Comparison of ENCODE assay signal across 10 mouse cellular contexts in the genomic region with DNA sequence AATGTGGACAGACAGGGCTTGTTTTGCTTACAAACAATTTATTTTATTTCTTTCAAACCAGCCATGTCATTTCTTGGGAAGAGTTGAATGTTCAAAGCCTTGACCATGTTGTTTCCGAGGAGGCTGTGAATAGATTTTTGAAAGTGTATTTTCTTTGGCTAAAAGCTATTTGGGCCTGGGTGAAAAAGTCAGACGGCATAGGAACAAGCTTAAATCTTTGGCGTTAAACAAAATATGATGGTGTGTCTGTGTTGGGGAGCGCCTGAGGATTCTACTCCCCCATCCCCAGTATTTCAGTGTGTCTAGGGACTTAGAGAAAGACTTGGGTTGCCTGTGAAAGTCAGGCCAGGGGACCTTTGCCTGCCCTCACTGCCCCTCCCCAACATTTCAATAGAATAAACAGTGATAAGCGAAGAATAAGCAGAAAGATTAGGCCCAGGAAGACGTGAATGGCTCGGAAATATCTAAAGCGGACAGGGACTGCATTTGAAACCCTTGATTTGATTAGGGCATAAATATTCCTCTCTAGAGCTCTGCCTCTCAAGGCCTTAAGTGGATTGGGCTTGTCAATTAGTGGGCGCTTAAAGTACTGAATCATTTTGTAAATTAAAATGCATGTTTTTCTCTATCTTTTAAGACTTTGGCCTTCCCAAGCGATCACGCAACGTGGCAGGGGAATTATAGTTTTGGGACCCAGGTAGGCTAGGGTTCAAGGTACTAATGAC. TPM values are rescaled to one million over a fixed set of nuclear protein-coding genes. Genes with fewer than 3 reads are reported as not detected.
DNase-seq lines count a peak whose midpoint lies in the region; ATAC-seq and TF ChIP-seq lines count a peak whose summit lies in the region.
"Had no signal": no experiment of that assay in that cellular context is flagged by ENCODE, and none has a peak within 500 bp of the region (broad histone marks: within the 10 kb centered on the region; RNA-seq: fewer than 3 reads in every experiment).

No protein-coding gene starts in this region.

- H3K4me3 ChIP-seq in hindbrain, embryonic 10.5 days: peak overlapping the region; percentile 52
- H3K4me3 ChIP-seq in hindbrain, embryonic 16.5 days (ENCODE audit: low read length): no peak overlapping the region
- H3K4me3 ChIP-seq in E14TG2a.4 (replicated peaks; ENCODE audit: low read length): peak overlapping the region; percentile 45
- H3K4me3 ChIP-seq in liver, embryonic 11.5 days (ENCODE audit: low read depth, low read length): peak overlapping the region; percentile 55

- no peaks in the 10 kb centered on the region; the same call in 1 of the 2 replicates for H3K36me3 ChIP-seq in hindbrain, embryonic 10.5 days
- no peaks in the 10 kb centered on the region for H3K36me3 ChIP-seq in hindbrain, embryonic 16.5 days (ENCODE audit: control insufficient read depth, insufficient read depth, low read length)
- peaks cover 52% of the 10 kb centered on the region for H3K36me3 ChIP-seq in E14TG2a.4 (ENCODE audit: insufficient read depth, low read length)
- no peaks in the 10 kb centered on the region for H3K36me3 ChIP-seq in liver, embryonic 11.5 days (ENCODE audit: control insufficient read depth, insufficient read depth, low read length)
- H3K36me3 ChIP-seq: G1E had no signal

- H3K9ac ChIP-seq in hindbrain, embryonic 16.5 days (ENCODE audit: low read depth, low read length): no peak overlapping the region
- H3K9ac ChIP-seq in liver, embryonic 11.5 days (ENCODE audit: low read depth, low read length): peak overlapping the region; percentile 48

- 3% methylated on average over 12 of the region's 12 CpGs for whole genome bisulfite sequencing in hindbrain, embryonic 10.5 days
- 9% methylated on average over 12 of the region's 12 CpGs for WGBS in hindbrain, embryonic 16.5 days
- WGBS in liver, embryonic 11.5 days: 26% methylated on average over 12 of the region's 12 CpGs

- no peak for TF ChIP-seq CTCF in E14TG2a.4 (conservative IDR thresholded peaks at IDR 0.05; ENCODE audit: low read length)

- peaks cover 100% of the 10 kb centered on the region for H3K27me3 ChIP-seq in hindbrain, embryonic 10.5 days (ENCODE audit: insufficient read depth, poor library complexity, severe bottlenecking)
- peaks cover 63% of the 10 kb centered on the region for H3K27me3 ChIP-seq in hindbrain, embryonic 16.5 days (replicated peaks; ENCODE audit: control insufficient read depth, insufficient read depth, low read length)
- H3K27me3 ChIP-seq in E14TG2a.4 (ENCODE audit: insufficient read depth, low read length): peaks cover 72% of the 10 kb centered on the region
- H3K27me3 ChIP-seq in liver, embryonic 11.5 days (replicated peaks; ENCODE audit: control insufficient read depth, insufficient read depth, low read length): peaks cover 80% of the 10 kb centered on the region

- H3K27ac ChIP-seq in hindbrain, embryonic 10.5 days: no peak overlapping the region
- H3K27ac ChIP-seq in hindbrain, embryonic 16.5 days (ENCODE audit: low read depth, low read length): no peak overlapping the region
- H3K27ac ChIP-seq in liver, embryonic 11.5 days (ENCODE audit: low read depth, low read length): no peak overlapping the region; the same call in none of the 2 replicates

- peaks cover 14% of the 10 kb centered on the region for H3K4me1 ChIP-seq in hindbrain, embryonic 10.5 days (replicated peaks)
- H3K4me1 ChIP-seq in hindbrain, embryonic 16.5 days (ENCODE audit: control insufficient read depth, insufficient read depth, low read depth, low read length): peaks cover 4% of the 10 kb centered on the region
- peaks cover 74% of the 10 kb centered on the region for H3K4me1 ChIP-seq in E14TG2a.4 (replicated peaks; ENCODE audit: low read depth, low read length)
- no peaks in the 10 kb centered on the region; the same call in none of the 2 replicates for H3K4me1 ChIP-seq in liver, embryonic 11.5 days (replicated peaks; ENCODE audit: control insufficient read depth, insufficient read depth, low read length)

- DNase-seq in hindbrain, embryonic 10.5 days (ENCODE audit: low spot score): no peak
- peak; percentile 24 for DNase-seq in embryo, embryonic 9.5 days (ENCODE audit: extremely low spot score)
- DNase-seq in liver, embryonic 11.5 days (ENCODE audit: low spot score): no peak
- DNase-seq in cerebellum, adult 18-20 months: no peak
- no peak for DNase-seq in right cerebral cortex, postnatal 36 days (ENCODE audit: low spot score in 2 of 2)
- no peak for DNase-seq in left cerebral cortex, adult 11 months (ENCODE audit: low spot score)
- DNase-seq: lung, postnatal 36 days had no signal

- no peak for ATAC-seq in hindbrain, embryonic 16.5 days
- ATAC-seq in liver, embryonic 11.5 days (replicated peaks; ENCODE audit: low FRiP score): no peak

- H3K9me3 ChIP-seq in hindbrain, embryonic 10.5 days: no peaks in the 10 kb centered on the region
- no peaks in the 10 kb centered on the region for H3K9me3 ChIP-seq in hindbrain, embryonic 16.5 days (ENCODE audit: control insufficient read depth, low read length)
- no peaks in the 10 kb centered on the region for H3K9me3 ChIP-seq in E14TG2a.4 (ENCODE audit: low read length)
- no peaks in the 10 kb centered on the region for H3K9me3 ChIP-seq in liver, embryonic 11.5 days (ENCODE audit: control insufficient read depth, low read length)

- H3K4me2 ChIP-seq in hindbrain, embryonic 16.5 days (ENCODE audit: low read length): no peak overlapping the region
- H3K4me2 ChIP-seq in liver, embryonic 11.5 days: peak overlapping the region; percentile 71

RNA-seq across cellular contexts. Expression of gene Tbx3, which starts 4.3 kb away (rescaled TPM):
- polyA plus RNA-seq in hindbrain, embryonic 10.5 days (2016; fragmentation: Nextera tagmentation; extraction: Ambion mirVana): 5.8 and 13.0 TPM in 2 replicates
- polyA plus RNA-seq in hindbrain, embryonic 16.5 days (2015; fragmentation: Nextera tagmentation; extraction: Ambion mirVana): 2.9 and 5.0 TPM in 2 replicates
- 23.3 and 25.9 TPM in 2 replicates for polyA plus RNA-seq in liver, embryonic 11.5 days (2014; fragmentation: Nextera tagmentation; extraction: Ambion mirVana)
- polyA plus RNA-seq: G1E had no signal
